Mouse (Mus musculus) C2C12 (cell line): ENCODE data around the gene 0610010F05Rik.

Experiments
- CTCF ChIP-seq: IDR thresholded peaks from one replicate; pipeline ENCODE4 v1.5.1; 2011; ENCODE audit not compliant: control insufficient read depth, insufficient read depth, insufficient read length
- FOSL1 ChIP-seq: IDR thresholded peaks from one replicate; pipeline ENCODE4 v1.8.0; 2011; ENCODE audit warnings: mild to moderate bottlenecking, low read length; ENCODE audit not compliant: poor library complexity, insufficient read depth, severe bottlenecking
- MAX ChIP-seq: IDR thresholded peaks from one replicate; pipeline ENCODE4 v1.6.1; 2011; ENCODE audit warnings: mild to moderate bottlenecking, control low read depth
- MYOD1 ChIP-seq: IDR thresholded peaks from one replicate; pipeline ENCODE4 v1.6.1; 2011; ENCODE audit warnings: low read depth; ENCODE audit not compliant: control insufficient read depth, insufficient read length
- USF1 ChIP-seq: IDR thresholded peaks from one replicate; pipeline ENCODE4 v1.6.1; 2011; ENCODE audit warnings: low read depth, mild to moderate bottlenecking, control low read depth, moderate library complexity

DNA sequence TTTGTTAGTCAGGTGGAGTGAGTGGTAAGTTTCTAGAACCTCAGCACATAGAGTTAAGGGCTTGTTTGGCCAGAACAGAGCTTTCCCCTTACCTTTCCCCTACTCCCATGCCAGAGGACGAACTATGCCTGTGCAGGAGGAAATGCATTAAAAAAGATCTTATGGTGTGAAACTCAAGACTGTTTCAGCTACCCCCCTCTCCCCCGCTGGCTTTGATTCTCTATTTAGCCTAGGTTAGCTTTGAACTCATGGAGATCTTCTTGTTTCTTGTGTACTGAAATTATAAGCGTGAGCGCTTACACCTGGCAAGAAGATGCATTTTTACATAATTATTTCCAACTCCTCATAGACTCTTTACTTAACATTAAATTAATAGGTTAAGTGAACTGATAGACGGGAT lies 33.1 kb upstream of the 0610010F05Rik start:
- TF ChIP-seq CTCF (no peak), MAX (no peak), MYOD1 (no peak), USF1 (no peak), FOSL1 (no peak)
